Mouse (Mus musculus): ENCODE measurements around the gene Sox5.

GRCm38 (mm10) chr6:144561718-144562117, 220.1 kb downstream of the Sox5 start:
- TF ChIP-seq POLR2A (IDR thresholded peaks at IDR 0.05; ENCODE audit: insufficient read depth, low read depth, low read length) (no peak), CTCF (IDR thresholded peaks at IDR 0.05) (no peak)

Measured in heart, adult 2 months (tissue).